13 mouse cellular contexts compared by ENCODE assay signal in the genomic region with DNA sequence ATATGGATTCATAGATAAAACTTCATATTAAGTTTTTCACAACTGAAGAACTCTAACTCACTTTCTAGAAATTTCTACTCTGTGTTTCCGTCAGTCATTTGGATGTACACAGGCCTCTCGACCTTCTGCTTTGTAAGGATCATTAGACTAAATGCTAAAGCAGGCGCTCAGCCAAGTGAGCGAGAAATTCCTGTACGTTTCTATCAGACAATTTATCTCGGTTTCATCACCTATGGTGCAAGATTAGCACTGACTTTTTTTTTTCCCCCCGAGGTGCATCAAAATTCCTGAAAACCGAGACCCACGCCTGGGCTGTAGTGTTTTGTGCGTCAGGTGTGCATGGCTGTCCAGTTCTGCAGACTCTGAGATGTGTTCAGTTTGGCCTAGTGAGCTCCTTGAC.
DNase-seq lines count a peak whose midpoint lies in the region; ATAC-seq and TF ChIP-seq lines count a peak whose summit lies in the region.
"Had no signal": no experiment of that assay in that cellular context is flagged by ENCODE, and none has a peak within 500 bp of the region (broad histone marks: within the 10 kb centered on the region; RNA-seq: fewer than 3 reads in every experiment).

No protein-coding gene starts in this region.

- ATAC-seq in midbrain, embryonic 12.5 days (ENCODE audit: low FRiP score, low read depth), result no peak
- ATAC-seq in midbrain, embryonic 13.5 days, result no peak
- ATAC-seq in neural tube, embryonic 15.5 days (ENCODE audit: low FRiP score), result no peak
- no peak for ATAC-seq in stomach, postnatal 0 days (ENCODE audit: low FRiP score, low TSS enrichment)

- intact Hi-C loops in heart, postnatal 10 days (cut with DNase I), result loop anchor here (2.0 kb wide), 1 partner anchor 99 kb away; no protein-coding TSS in a partner anchor

- H3K4me2 ChIP-seq in midbrain, embryonic 12.5 days (replicated peaks), result peak overlapping the region; percentile 67; the same call in 1 of the 2 replicates
- no peak overlapping the region for H3K4me2 ChIP-seq in midbrain, embryonic 13.5 days (replicated peaks)
- peak overlapping the region; percentile 81; the same call in 1 of the 2 replicates for H3K4me2 ChIP-seq in neural tube, embryonic 15.5 days
- no peak overlapping the region for H3K4me2 ChIP-seq in stomach, postnatal 0 days (replicated peaks; ENCODE audit: low read depth)

- 60% methylated on average over 10 of the region's 10 CpGs for WGBS in heart, embryonic 10.5 days
- WGBS in midbrain, embryonic 12.5 days, result 76% methylated on average over 10 of the region's 10 CpGs
- WGBS in midbrain, embryonic 13.5 days, result 81% methylated on average over 10 of the region's 10 CpGs
- 84% methylated on average over 10 of the region's 10 CpGs for WGBS in limb, embryonic 10.5 days
- WGBS in neural tube, embryonic 15.5 days, result 75% methylated on average over 10 of the region's 10 CpGs
- WGBS in stomach, postnatal 0 days, result 66% methylated on average over 10 of the region's 10 CpGs

- peaks cover 78% of the 10 kb centered on the region for H3K4me1 ChIP-seq in heart, embryonic 10.5 days
- peaks cover 36% of the 10 kb centered on the region for H3K4me1 ChIP-seq in midbrain, embryonic 12.5 days
- H3K4me1 ChIP-seq in midbrain, embryonic 13.5 days (replicated peaks), result peaks cover 32% of the 10 kb centered on the region
- H3K4me1 ChIP-seq in limb, embryonic 10.5 days, result peaks cover 60% of the 10 kb centered on the region
- H3K4me1 ChIP-seq in neural tube, embryonic 15.5 days, result peaks cover 34% of the 10 kb centered on the region
- H3K4me1 ChIP-seq in stomach, postnatal 0 days (replicated peaks; ENCODE audit: control insufficient read depth, insufficient read depth), result peaks cover 12% of the 10 kb centered on the region

- no peak for TF ChIP-seq CTCF in stomach, postnatal 0 days (IDR thresholded peaks at IDR 0.05; ENCODE audit: low read depth)

- TF ChIP-seq EP300 in stomach, postnatal 0 days (optimal IDR thresholded peaks at IDR 0.05), result no peak

- H3K36me3 ChIP-seq in heart, embryonic 10.5 days, result 0 out of 2 replicates have a peak, but pooled peaks cover 6% of the 10 kb centered on the region
- H3K36me3 ChIP-seq in midbrain, embryonic 12.5 days, result no peaks in the 10 kb centered on the region
- no peaks in the 10 kb centered on the region for H3K36me3 ChIP-seq in midbrain, embryonic 13.5 days
- peaks cover 11% of the 10 kb centered on the region for H3K36me3 ChIP-seq in limb, embryonic 10.5 days
- no peaks in the 10 kb centered on the region for H3K36me3 ChIP-seq in neural tube, embryonic 15.5 days
- H3K36me3 ChIP-seq in stomach, postnatal 0 days (ENCODE audit: control insufficient read depth, insufficient read depth, low read length), result no peaks in the 10 kb centered on the region
- H3K36me3 ChIP-seq: kidney, embryonic 15.5 days had no signal

- H3K9ac ChIP-seq in midbrain, embryonic 12.5 days (replicated peaks), result no peak overlapping the region
- H3K9ac ChIP-seq in midbrain, embryonic 13.5 days (replicated peaks), result no peak overlapping the region
- no peak overlapping the region for H3K9ac ChIP-seq in neural tube, embryonic 15.5 days (replicated peaks)
- H3K9ac ChIP-seq in stomach, postnatal 0 days (ENCODE audit: low read length), result no peak overlapping the region
- H3K9ac ChIP-seq: kidney, embryonic 15.5 days had no signal

- no peak overlapping the region for H3K27ac ChIP-seq in heart, embryonic 10.5 days
- no peak overlapping the region for H3K27ac ChIP-seq in midbrain, embryonic 12.5 days (replicated peaks)
- no peak overlapping the region for H3K27ac ChIP-seq in midbrain, embryonic 13.5 days
- 0 out of 2 replicates have a peak overlapping the region, but pooled peaks have one; percentile 91 for H3K27ac ChIP-seq in limb, embryonic 10.5 days
- no peak overlapping the region for H3K27ac ChIP-seq in neural tube, embryonic 15.5 days (replicated peaks)
- no peak overlapping the region for H3K27ac ChIP-seq in stomach, postnatal 0 days (replicated peaks)
- H3K27ac ChIP-seq: kidney, embryonic 15.5 days had no signal

- no peaks in the 10 kb centered on the region for H3K27me3 ChIP-seq in heart, embryonic 10.5 days (ENCODE audit: insufficient read depth, poor library complexity, severe bottlenecking)
- no peaks in the 10 kb centered on the region for H3K27me3 ChIP-seq in midbrain, embryonic 12.5 days
- H3K27me3 ChIP-seq in midbrain, embryonic 13.5 days, result no peaks in the 10 kb centered on the region
- H3K27me3 ChIP-seq in limb, embryonic 10.5 days (ENCODE audit: low read depth, poor library complexity, severe bottlenecking), result no peaks in the 10 kb centered on the region
- H3K27me3 ChIP-seq in neural tube, embryonic 15.5 days (replicated peaks), result no peaks in the 10 kb centered on the region
- H3K27me3 ChIP-seq in stomach, postnatal 0 days (ENCODE audit: control insufficient read depth, insufficient read depth, low read length), result no peaks in the 10 kb centered on the region
- H3K27me3 ChIP-seq: kidney, embryonic 15.5 days had no signal

- H3K4me3 ChIP-seq in heart, embryonic 10.5 days, result 0 out of 2 replicates have a peak overlapping the region, but pooled peaks have one; percentile 63
- H3K4me3 ChIP-seq in midbrain, embryonic 12.5 days, result no peak overlapping the region
- H3K4me3 ChIP-seq in midbrain, embryonic 13.5 days (replicated peaks), result no peak overlapping the region
- H3K4me3 ChIP-seq in limb, embryonic 10.5 days, result no peak overlapping the region
- no peak overlapping the region for H3K4me3 ChIP-seq in neural tube, embryonic 15.5 days (replicated peaks)
- no peak overlapping the region for H3K4me3 ChIP-seq in stomach, postnatal 0 days (ENCODE audit: low read depth, low read length)

- no peaks in the 10 kb centered on the region for H3K9me3 ChIP-seq in heart, embryonic 10.5 days
- H3K9me3 ChIP-seq in midbrain, embryonic 12.5 days, result no peaks in the 10 kb centered on the region
- H3K9me3 ChIP-seq in midbrain, embryonic 13.5 days, result no peaks in the 10 kb centered on the region
- no peaks in the 10 kb centered on the region for H3K9me3 ChIP-seq in limb, embryonic 10.5 days (replicated peaks)
- no peaks in the 10 kb centered on the region for H3K9me3 ChIP-seq in neural tube, embryonic 15.5 days (replicated peaks)
- H3K9me3 ChIP-seq in stomach, postnatal 0 days (ENCODE audit: control insufficient read depth, low read length), result no peaks in the 10 kb centered on the region
- H3K9me3 ChIP-seq: kidney, embryonic 15.5 days had no signal

- peak; percentile 20 for DNase-seq in heart, embryonic 10.5 days (ENCODE audit: low spot score)
- DNase-seq in heart, postnatal 10 days, result no peak
- DNase-seq in limb, embryonic 10.5 days (ENCODE audit: low spot score), result no peak
- DNase-seq in stomach, postnatal 0 days (ENCODE audit: low spot score), result no peak
- DNase-seq in cerebellum, adult 9-10 months, result no peak
- DNase-seq: adrenal gland, adult 2 months; layer of hippocampus, adult 9-11 months; lung, adult 18-20 months; spleen, adult 18-20 months had no signal

Comparison
In these comparisons a context has a peak if more than half of its experiments do, and no peak if none do; other contexts are left out.
1. H3K4me2 ChIP-seq: peak in midbrain, embryonic 12.5 days (single experiment) and neural tube, embryonic 15.5 days (single experiment); none in midbrain, embryonic 13.5 days (single experiment) and stomach, postnatal 0 days (single experiment).